15 mouse cellular contexts compared by ENCODE assay signal in genomic region chr9:106289841-106290240, GRCm38 (mm10).
"Had no signal": no experiment of that assay in that cellular context is flagged by ENCODE, and none has a peak within 500 bp of the region (broad histone marks: within the 10 kb centered on the region; RNA-seq: fewer than 3 reads in every experiment).

No protein-coding gene starts in this region.

- H3K9me3 ChIP-seq: intestine, embryonic 15.5 days; limb, embryonic 10.5 days; liver, embryonic 15.5 days; megakaryocyte, embryonic 14.5 days; midbrain, embryonic 15.5 days; neural tube, embryonic 12.5 days; stomach, embryonic 15.5 days had no signal

- H3K4me3 ChIP-seq: intestine, embryonic 15.5 days; limb, embryonic 10.5 days; liver, embryonic 15.5 days; megakaryocyte, embryonic 14.5 days; midbrain, embryonic 15.5 days; neural tube, embryonic 12.5 days; stomach, embryonic 15.5 days had no signal

- H3K4me1 ChIP-seq: intestine, embryonic 15.5 days; limb, embryonic 10.5 days; liver, embryonic 15.5 days; megakaryocyte, embryonic 14.5 days; midbrain, embryonic 15.5 days; neural tube, embryonic 12.5 days; stomach, embryonic 15.5 days had no signal

- H3K36me3 ChIP-seq: midbrain, embryonic 15.5 days had no signal

- ATAC-seq: midbrain, embryonic 15.5 days had no signal

- H3K27ac ChIP-seq: intestine, embryonic 15.5 days; limb, embryonic 10.5 days; liver, embryonic 15.5 days; macrophage; midbrain, embryonic 15.5 days; neural tube, embryonic 12.5 days; stomach, embryonic 15.5 days had no signal

- H3K27me3 ChIP-seq: intestine, embryonic 15.5 days; liver, embryonic 15.5 days; megakaryocyte, embryonic 14.5 days; midbrain, embryonic 15.5 days; neural tube, embryonic 12.5 days; stomach, embryonic 15.5 days had no signal

- H3K4me2 ChIP-seq: intestine, embryonic 15.5 days; liver, embryonic 11.5 days; liver, embryonic 15.5 days; midbrain, embryonic 11.5 days; midbrain, embryonic 15.5 days; neural tube, embryonic 12.5 days; stomach, embryonic 15.5 days had no signal

- H3K9ac ChIP-seq: intestine, embryonic 15.5 days; liver, embryonic 15.5 days; midbrain, embryonic 15.5 days; neural tube, embryonic 12.5 days; stomach, embryonic 15.5 days had no signal

- DNase-seq: kidney, adult 18-20 months; kidney, postnatal 10 days; kidney, postnatal 4 days; thymus, adult 2 months; thymus, postnatal 25 days had no signal
